Mouse (Mus musculus) midbrain, embryonic 11.5 days (tissue): ENCODE data around the gene 4931409K22Rik. TPM values are rescaled to one million over a fixed set of nuclear protein-coding genes. Genes with fewer than 3 reads are reported as not detected.

ENCODE experiments used
- ATAC-seq: fragments of 200-750 bp; cut with Nextera tagmentation; 2 replicates; pipeline ENCODE4 v1.8.0; 2017; ENCODE audit warnings: moderate TSS enrichment, moderate library complexity; ENCODE audit not compliant: low FRiP score
- DNase-seq: peaks from one replicate; pipeline ENCODE4 v3.0.0; 2015; ENCODE audit warnings: low spot score; ENCODE audit errors: missing footprints
- H3K27ac ChIP-seq: fragments of 300-500 bp; sonication (generic); 2 replicates; pipeline ENCODE4 v1.5.1; 2014; ENCODE audit warnings: low read depth, low read length
- H3K27me3 ChIP-seq: fragments of 300-500 bp; sonication (generic); 2 replicates; pipeline ENCODE4 v1.6.1; 2014; ENCODE audit warnings: mild to moderate bottlenecking, low read length, moderate library complexity, mixed read lengths; ENCODE audit not compliant: control insufficient read depth, insufficient read depth
- H3K36me3 ChIP-seq: fragments of 300-500 bp; sonication (generic); 2 replicates; pipeline ENCODE4 v1.6.1; 2014; ENCODE audit warnings: mild to moderate bottlenecking, low read length, moderate library complexity, mixed read lengths; ENCODE audit not compliant: control insufficient read depth, insufficient read depth
- H3K4me1 ChIP-seq: fragments of 300-500 bp; sonication (generic); 2 replicates; pipeline ENCODE4 v1.6.1; 2014; ENCODE audit warnings: low read length; ENCODE audit not compliant: control insufficient read depth, insufficient read depth
- H3K4me2 ChIP-seq: fragments of 300-500 bp; sonication (generic); 2 replicates; pipeline ENCODE4 v1.6.1; 2014; ENCODE audit warnings: mild to moderate bottlenecking, moderate library complexity
- H3K4me3 ChIP-seq: fragments of 300-500 bp; sonication (generic); 2 replicates; pipeline ENCODE4 v1.5.1; 2014; ENCODE audit warnings: low read depth, low read length
- H3K9ac ChIP-seq: fragments of 300-500 bp; sonication (generic); 2 replicates; pipeline ENCODE4 v1.6.1; 2014; ENCODE audit warnings: low read length
- H3K9me3 ChIP-seq: fragments of 300-500 bp; sonication (generic); 2 replicates; pipeline ENCODE4 v1.6.1; 2016; ENCODE audit warnings: low read length; ENCODE audit not compliant: control insufficient read depth
- WGBS: fragments of 180-500 bp; shearing (Covaris S2); extraction: QIAGEN DNeasy Blood & Tissue Kit; methylation state at CpG from one replicate; pipeline ENCODE4 v1.1.7; 2014; 5-methylcytosine and 5-hydroxymethylcytosine counted together
- polyA plus RNA-seq: library from polyadenylated mRNA; unstranded; fragments of >200 nt; fragmentation: Nextera tagmentation; extraction: Ambion mirVana; gene quantifications from 2 replicates; pipeline ENCODE4 v1.2.1, GENCODE M21; 2014

The 4931409K22Rik gene
- polyA plus RNA-seq, 1 experiment from 2014 or later: not detected

DNA sequence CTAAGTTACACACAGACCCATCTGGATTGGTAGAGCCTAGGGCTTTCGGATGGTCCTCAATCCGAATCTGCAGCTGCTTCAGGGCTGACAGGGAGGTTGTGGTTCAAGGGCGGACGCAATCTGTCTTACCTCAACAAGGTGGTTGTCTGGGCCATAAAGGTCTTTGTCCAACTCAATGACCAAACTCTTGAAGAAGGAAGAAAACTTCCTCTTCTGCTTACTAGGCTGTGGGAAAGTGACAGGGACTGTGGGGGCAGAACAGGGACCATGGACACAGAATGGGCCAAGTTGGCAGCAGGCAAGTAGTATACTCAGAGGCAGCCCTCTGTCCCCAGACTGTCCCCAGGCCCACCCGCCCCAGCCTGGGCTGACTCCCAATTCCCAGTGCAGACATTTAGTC is 38.7 kb upstream of the 4931409K22Rik start:
- ATAC-seq: no peak
- no peak overlapping the region for H3K4me3 ChIP-seq
- H3K4me2 ChIP-seq: no peak overlapping the region
- H3K27ac ChIP-seq: peak overlapping the region; percentile 94
- no peaks in the 10 kb centered on the region for H3K9me3 ChIP-seq
- no peaks in the 10 kb centered on the region; the same call in 1 of the 2 replicates for H3K27me3 ChIP-seq
- peak overlapping the region; percentile 59 for H3K9ac ChIP-seq
- no peak for DNase-seq
- H3K36me3 ChIP-seq: peaks cover 20% of the 10 kb centered on the region
- 96% methylated on average over 5 of the region's 5 CpGs for WGBS
- peaks cover 47% of the 10 kb centered on the region for H3K4me1 ChIP-seq

DNA sequence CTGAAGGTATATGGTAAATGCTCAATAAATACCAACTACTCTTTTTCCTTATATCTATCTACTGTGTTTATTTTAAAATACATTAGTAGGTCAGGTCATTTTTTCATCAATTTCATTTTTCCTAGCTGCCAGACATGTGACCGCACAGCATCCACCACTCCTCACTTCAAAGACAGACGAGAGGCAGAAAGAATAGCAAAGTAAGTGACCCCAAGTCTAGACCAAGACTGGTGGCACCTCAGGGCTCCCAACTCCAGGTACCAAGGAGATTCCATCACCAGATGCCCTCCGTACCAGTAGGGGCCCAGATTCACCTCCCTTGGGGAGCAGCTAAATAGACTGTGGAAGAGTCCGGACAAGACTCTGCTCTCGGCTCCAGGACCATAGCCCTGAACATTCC is 37.7 kb upstream of the 4931409K22Rik start:
- H3K4me2 ChIP-seq: no peak overlapping the region
- no peak overlapping the region for H3K4me3 ChIP-seq
- peaks cover 47% of the 10 kb centered on the region for H3K4me1 ChIP-seq
- ATAC-seq (no peak), DNase-seq (peak; percentile 72)
- H3K27ac ChIP-seq: no peak overlapping the region
- H3K27me3 ChIP-seq: no peaks in the 10 kb centered on the region; the same call in 1 of the 2 replicates
- H3K9ac ChIP-seq: no peak overlapping the region
- H3K9me3 ChIP-seq: no peaks in the 10 kb centered on the region
- H3K36me3 ChIP-seq: peaks cover 20% of the 10 kb centered on the region
- WGBS: 87% methylated on average over 5 of the region's 5 CpGs

DNA sequence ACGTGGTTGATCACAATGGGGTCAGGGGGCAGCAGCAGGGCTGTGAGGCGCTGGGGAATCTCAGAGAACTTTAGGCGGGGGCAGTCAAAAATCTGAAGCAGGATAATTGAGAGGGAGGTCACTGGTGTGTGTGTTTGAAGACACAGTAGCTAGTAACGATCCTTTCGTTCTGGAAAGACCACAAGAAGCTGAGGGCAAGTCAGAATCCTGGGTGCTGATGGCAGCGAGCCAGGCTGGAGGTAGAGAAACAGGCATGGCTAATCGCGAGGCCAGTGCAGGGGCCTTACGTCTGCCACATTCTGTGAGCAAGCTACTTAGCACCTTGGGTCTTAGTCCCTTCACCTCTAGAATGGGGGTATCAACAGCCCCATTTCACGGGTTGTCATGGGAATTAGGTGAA is 37.3 kb upstream of the 4931409K22Rik start:
- DNase-seq (peak; percentile 69), ATAC-seq (no peak)
- Histone ChIP-seq H3K9ac (no peak overlapping the region), H3K27me3 (no peaks in the 10 kb centered on the region), H3K4me1 (peaks cover 44% of the 10 kb centered on the region), H3K4me2 (no peak overlapping the region), H3K4me3 (no peak overlapping the region), H3K27ac (no peak overlapping the region), H3K9me3 (no peaks in the 10 kb centered on the region), H3K36me3 (peaks cover 20% of the 10 kb centered on the region)
- 77% methylated on average over 10 of the region's 10 CpGs for whole genome bisulfite sequencing

DNA sequence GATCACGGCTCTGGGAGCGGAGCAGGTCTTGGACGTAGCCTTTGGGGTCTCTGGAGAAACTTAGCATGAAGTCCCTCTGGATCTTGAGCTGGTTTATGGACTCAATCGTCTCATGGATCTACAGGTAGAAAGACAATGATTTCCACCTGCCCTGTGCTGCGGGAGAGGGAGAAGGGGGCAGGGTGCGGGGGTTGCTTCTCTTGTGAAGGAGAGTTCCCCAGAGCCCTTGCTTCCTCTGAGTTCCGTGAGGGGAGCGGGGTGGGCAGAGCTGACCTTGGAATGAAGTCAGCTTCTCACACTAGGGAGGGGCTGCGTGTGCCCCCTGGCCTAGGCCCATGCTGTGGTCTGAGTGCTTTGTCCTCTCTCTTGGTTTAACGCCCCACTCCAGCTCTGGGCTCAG is 36.6 kb upstream of the 4931409K22Rik start:
- Histone ChIP-seq H3K4me1 (peaks cover 37% of the 10 kb centered on the region), H3K27ac (no peak overlapping the region), H3K4me3 (no peak overlapping the region), H3K36me3 (peaks cover 20% of the 10 kb centered on the region), H3K9ac (no peak overlapping the region), H3K4me2 (no peak overlapping the region), H3K9me3 (no peaks in the 10 kb centered on the region), H3K27me3 (no peaks in the 10 kb centered on the region)
- peak; percentile 79 for DNase-seq
- ATAC-seq: no peak
- 71% methylated on average over 10 of the region's 10 CpGs for WGBS

DNA sequence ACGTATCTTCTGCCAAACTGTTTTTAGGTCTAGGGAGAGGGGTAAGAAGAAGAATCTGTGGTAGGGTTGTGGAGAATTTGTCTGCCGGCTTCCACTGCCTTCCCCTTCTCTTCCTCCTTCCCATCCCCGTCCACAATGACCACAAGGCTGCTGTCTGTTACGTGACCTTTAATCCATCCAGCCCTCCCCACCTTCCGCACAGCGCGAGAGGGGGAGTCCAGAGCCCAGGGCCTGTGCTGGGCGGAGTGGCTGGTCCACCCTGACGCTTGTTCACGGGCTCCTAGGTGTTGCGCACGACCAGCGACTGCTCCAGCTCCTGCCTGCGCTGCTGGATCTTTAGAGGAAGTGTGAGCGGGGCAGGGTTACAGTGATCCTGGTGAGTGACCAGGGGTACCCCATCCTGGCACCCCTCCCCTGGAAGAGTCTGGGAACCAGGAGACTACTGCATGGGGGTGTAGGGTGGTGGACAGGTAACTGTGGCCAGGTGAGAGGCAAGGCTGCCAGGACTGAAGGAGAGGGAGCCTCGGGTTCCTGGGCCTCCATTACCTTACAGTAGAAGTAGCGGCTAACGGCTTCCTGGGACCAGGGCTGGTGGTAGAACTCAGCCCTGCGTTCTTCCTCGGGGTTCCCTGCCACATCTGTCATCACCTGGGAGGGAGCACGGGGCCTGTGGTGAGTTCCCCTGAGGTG is 36.0 kb upstream of the 4931409K22Rik start:
- Histone ChIP-seq H3K36me3 (peaks cover 20% of the 10 kb centered on the region), H3K4me3 (no peak overlapping the region), H3K4me1 (peaks cover 35% of the 10 kb centered on the region), H3K27ac (no peak overlapping the region), H3K4me2 (no peak overlapping the region), H3K9ac (no peak overlapping the region), H3K9me3 (no peaks in the 10 kb centered on the region), H3K27me3 (no peaks in the 10 kb centered on the region)
- DNase-seq: peak; percentile 86
- no peak for ATAC-seq
- 67% methylated on average over 21 of the region's 21 CpGs for WGBS

DNA sequence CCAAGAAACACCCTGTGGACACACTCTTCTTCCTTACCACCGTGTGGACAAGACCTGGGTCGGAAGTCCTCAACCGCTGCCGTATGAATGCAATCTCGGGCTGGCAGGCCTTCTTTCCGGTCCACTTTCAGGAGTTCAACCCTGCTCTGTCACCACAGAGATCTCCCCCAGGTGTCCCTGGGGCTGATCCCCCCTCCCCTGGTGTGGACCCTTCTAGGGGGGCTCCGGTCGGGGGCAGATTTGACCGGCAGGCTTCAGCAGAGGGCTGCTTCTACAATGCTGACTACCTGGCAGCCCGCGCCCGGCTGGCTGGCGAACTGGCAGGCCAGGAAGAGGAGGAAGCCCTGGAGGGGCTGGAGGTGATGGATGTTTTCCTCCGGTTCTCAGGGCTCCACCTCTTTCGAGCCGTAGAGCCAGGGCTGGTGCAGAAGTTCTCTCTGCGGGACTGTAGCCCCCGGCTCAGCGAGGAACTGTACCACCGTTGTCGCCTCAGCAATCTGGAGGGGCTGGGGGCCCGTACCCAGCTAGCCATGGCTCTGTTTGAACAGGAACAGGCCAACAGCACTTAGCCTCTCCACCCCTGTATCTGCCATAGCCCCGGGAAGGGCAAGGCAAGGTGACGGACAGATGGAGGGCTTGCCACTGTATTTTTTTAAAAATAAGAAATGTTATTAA is 35.3 kb upstream of the 4931409K22Rik start:
- H3K9ac ChIP-seq: no peak overlapping the region; the same call in 1 of the 2 replicates
- no peak for DNase-seq
- H3K4me1 ChIP-seq: peaks cover 37% of the 10 kb centered on the region
- no peak overlapping the region for H3K4me3 ChIP-seq
- ATAC-seq: no peak
- H3K36me3 ChIP-seq: peaks cover 20% of the 10 kb centered on the region
- 63% methylated on average over 24 of the region's 24 CpGs for WGBS
- H3K27me3 ChIP-seq: no peaks in the 10 kb centered on the region
- H3K9me3 ChIP-seq: no peaks in the 10 kb centered on the region
- no peak overlapping the region for H3K27ac ChIP-seq
- H3K4me2 ChIP-seq: no peak overlapping the region

DNA sequence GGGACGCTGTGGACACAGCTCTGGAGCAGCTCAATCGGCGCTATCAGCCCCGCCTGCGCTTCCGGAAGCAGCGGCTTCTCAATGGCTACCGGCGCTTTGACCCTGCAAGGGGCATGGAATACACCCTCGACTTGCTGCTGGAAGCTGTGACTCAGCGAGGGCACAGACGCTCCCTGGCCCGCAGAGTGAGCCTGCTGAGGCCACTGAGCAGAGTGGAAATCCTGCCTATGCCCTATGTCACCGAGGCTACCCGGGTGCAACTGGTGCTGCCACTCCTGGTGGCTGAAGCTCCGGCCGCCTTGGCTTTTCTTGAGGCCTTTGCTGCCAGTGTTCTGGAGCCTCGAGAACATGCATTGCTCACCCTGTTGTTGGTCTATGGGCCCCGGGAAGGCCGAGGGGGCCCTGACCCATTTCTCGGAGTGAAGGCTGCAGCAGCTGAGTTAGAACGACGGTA is 34.7 kb upstream of the 4931409K22Rik start:
- Histone ChIP-seq H3K9ac (peak overlapping the region; percentile 18; the same call in 1 of the 2 replicates), H3K4me1 (peaks cover 30% of the 10 kb centered on the region), H3K9me3 (no peaks in the 10 kb centered on the region), H3K27me3 (no peaks in the 10 kb centered on the region), H3K4me3 (0 out of 2 replicates have a peak overlapping the region, but pooled peaks have one; percentile 4), H3K36me3 (peaks cover 20% of the 10 kb centered on the region), H3K27ac (no peak overlapping the region), H3K4me2 (no peak overlapping the region; the same call in 1 of the 2 replicates)
- 22% methylated on average over 23 of the region's 23 CpGs for WGBS
- DNase-seq (peak; percentile 88), ATAC-seq (no peak)

DNA sequence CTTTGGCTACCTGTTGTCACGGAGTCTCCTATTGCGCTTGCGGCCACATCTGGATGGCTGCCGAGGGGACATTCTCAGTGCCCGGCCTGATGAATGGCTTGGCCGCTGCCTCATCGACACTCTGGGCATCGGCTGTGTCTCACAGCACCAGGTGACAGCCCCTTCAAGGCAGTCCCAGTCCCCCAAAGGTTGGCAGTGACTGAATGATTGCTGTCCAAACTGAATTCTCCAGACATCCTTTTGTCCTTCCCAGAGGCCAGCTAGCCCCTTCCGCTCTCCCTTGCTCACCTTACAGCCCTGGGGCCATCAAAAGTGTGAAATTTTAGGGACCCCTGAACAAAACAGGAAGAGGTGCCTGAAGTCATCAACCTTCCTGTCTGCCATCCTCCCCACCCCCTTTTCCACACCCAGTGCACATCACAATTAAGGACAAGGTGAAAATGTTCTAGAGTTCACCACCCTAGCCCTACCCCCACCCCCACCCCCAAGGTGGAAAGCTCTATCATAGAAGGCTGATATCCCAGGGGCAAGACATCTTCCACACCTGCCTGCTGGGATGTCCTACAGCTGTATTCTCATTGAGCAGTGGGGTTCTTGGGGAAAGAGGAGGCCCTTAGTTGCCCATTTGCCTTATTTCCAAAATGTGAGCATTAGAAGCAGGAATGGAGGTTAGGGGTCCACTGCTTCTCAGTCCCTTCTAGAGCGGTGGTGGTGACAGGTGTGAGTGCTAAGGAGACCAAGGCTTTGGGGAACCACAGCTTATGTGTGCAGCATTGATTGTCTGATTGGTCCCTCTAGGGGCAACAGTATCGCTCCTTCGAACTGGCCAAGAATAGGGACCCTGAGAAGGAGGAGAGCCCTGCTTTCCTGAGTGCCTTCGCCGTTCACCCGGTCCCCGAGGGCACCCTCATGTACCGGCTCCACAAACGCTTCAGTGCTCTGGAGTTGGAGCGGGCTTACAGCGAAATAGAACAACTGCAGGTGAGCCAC is 33.2 kb upstream of the 4931409K22Rik start:
- Histone ChIP-seq H3K9me3 (no peaks in the 10 kb centered on the region), H3K4me1 (peaks cover 22% of the 10 kb centered on the region), H3K4me2 (no peak overlapping the region), H3K27me3 (no peaks in the 10 kb centered on the region), H3K36me3 (peaks cover 20% of the 10 kb centered on the region), H3K4me3 (no peak overlapping the region), H3K9ac (no peak overlapping the region), H3K27ac (no peak overlapping the region)
- 88% methylated on average over 20 of the region's 20 CpGs for WGBS
- DNase-seq (peak; percentile 73), ATAC-seq (no peak)
